Mouse (Mus musculus): ENCODE results near the gene Arhgap10. TPM values are rescaled to one million over a fixed set of nuclear protein-coding genes. Genes with fewer than 3 reads are reported as not detected.

Arhgap10 gene
- 0.84 and 1.1 TPM in 2 replicates for total RNA-seq (2015; ENCODE audit: low replicate concordance)
- 3.5 and 3.9 TPM in 2 replicates for total RNA-seq (2017; ENCODE audit: low replicate concordance)

GRCm38 (mm10) chr8:77517301-77518200, at the start of gene Arhgap10:
Gene Arhgap10, minus strand, starts transcription at chr8:77517953.
- ATAC-seq (replicated peaks; ENCODE audit: low FRiP score, poor library complexity, severe bottlenecking), result peak; percentile 61

DNA sequence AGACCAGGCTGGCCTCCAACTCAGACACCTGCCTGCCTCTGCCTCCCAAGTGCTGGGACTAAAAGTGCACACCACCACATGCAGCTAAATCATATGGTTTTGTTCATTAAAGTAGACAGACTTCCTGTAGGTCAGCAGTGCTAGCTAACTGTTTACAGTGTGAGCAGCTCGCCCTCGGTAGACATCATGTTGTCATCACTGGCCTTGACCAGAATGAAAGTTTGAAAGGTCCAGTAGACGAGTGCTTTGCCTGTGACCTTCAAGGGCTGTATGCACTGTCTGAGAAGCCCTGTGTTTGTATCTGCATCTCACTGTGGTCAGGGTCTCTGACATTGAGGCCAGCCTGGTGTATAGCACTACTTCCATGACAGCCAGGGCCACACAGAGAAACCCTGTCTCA, 43.7 kb upstream of the Arhgap10 start:
- ATAC-seq (replicated peaks; ENCODE audit: low FRiP score, poor library complexity, severe bottlenecking), result no peak

GRCm38 (mm10) chr8:77552491-77552890, 34.7 kb upstream of the Arhgap10 start:
- no peak for ATAC-seq (replicated peaks; ENCODE audit: low FRiP score, poor library complexity, severe bottlenecking)

DNA sequence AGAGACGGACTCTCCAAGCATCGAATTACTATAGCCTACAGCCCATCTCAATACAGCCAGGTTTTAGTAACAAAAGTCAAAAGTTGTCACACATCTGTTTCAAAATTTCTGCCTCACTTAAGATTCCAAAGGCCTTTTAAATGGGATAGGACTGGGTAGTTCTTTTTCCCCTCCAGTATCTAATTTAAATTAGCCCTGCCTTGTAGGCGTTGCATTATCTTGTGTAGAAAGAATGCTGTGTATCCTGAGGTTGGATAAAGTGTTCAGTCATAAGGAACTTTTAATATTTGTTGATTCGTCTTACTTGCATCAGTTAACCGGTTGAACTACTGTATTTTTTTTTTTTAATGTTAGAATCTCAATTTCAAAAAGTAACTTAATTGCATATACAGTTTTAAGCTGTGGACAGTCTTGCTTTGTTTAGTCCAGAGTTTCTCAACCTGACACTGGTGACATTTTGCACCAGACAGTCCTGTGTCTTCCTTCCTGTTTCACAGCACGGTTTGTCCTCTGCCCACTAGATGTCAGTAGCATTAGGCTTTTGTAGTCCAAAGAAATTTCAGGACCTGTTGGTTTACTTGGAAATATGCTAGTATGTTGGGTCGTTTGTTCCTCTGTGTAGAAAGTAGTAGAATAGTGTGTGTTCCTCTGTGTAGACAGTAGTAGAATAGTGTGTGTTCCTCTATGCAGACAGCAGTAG, 32.3 kb upstream of the Arhgap10 start:
- peak; percentile 69 for ATAC-seq (replicated peaks; ENCODE audit: low FRiP score, poor library complexity, severe bottlenecking)

- peak; percentile 96 for ATAC-seq (replicated peaks; ENCODE audit: low FRiP score, poor library complexity, severe bottlenecking)
These were observed 31.5 kb upstream of the Arhgap10 start, which contains the start of gene Prmt9 for GRCm38 (mm10) chr8:77549121-77549706. Gene Prmt9, plus strand, starts transcription at chr8:77549397.

DNA sequence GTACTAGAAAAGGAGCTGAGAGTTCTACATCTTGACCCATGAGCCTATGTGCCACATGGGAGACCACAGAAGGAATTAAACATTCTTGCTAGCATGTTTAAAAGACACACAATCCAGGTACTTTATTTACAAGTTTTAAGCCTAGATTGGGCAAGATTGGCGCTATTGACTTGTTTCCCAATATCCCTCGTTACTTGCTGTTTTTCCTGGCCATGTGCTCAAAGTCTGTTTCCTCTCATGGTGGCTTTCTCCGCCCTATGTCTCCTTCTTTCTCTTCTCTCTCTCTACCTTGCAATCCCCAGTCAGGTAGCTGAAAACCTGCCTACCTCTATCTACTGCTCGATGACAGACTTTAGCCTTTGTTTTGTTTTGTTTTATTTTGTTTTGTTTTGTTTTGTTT, 27.9 kb upstream of the Arhgap10 start:
- no peak for ATAC-seq (replicated peaks; ENCODE audit: low FRiP score, poor library complexity, severe bottlenecking)

DNA sequence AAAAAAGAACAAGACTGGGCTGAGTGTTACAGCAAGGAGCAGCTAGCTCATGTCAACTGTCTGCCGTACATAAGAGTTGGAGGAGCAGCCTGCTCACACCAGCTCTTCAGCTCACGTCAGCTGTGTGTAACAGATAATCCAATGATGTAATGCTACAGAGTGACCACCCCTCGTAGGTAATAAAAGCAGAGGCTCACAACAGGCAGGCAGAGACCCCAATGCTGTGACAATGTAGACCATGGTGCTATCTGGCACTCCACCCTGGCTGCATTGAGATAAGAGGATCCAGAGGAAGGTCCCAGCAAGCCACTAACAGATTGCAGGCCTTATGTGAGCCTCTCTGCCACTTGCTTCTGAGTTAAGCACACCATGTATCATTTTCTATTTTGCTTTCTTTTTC, 26.7 kb upstream of the Arhgap10 start:
- ATAC-seq (replicated peaks; ENCODE audit: low FRiP score, poor library complexity, severe bottlenecking), result no peak

GRCm38 (mm10) chr8:77543152-77543777, 25.5 kb upstream of the Arhgap10 start:
- ATAC-seq (replicated peaks; ENCODE audit: low FRiP score, poor library complexity, severe bottlenecking), result no peak

DNA sequence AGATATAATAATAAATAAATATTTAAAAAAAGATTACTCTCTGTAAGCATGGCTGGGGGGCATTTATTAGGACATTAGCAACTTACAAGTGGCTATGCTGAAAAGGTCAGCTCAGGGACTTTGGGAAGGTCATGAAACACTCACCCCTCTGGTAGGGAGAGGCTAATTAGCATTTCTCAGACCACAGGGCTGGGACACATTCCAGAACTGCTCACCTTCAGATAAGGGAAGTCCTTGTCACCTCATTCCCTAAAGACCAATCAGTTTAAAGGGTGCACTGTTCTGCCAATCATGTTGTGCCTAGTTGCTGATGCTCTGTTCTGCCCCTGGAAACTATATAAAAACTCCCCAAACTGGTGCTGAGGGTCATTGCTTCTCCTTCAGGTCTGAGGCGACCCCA, 20.5 kb upstream of the Arhgap10 start:
- no peak for ATAC-seq (replicated peaks; ENCODE audit: low FRiP score, poor library complexity, severe bottlenecking)

- ATAC-seq (replicated peaks; ENCODE audit: low FRiP score, poor library complexity, severe bottlenecking), result no peak
These were observed 19.1 kb upstream of the Arhgap10 start for GRCm38 (mm10) chr8:77536821-77537220.

GRCm38 (mm10) chr8:77535026-77535595, 17.4 kb upstream of the Arhgap10 start:
- peak; percentile 42; the same call in 1 of the 2 replicates for ATAC-seq (replicated peaks; ENCODE audit: low FRiP score, poor library complexity, severe bottlenecking)

GRCm38 (mm10) chr8:77534358-77534992, 16.7 kb upstream of the Arhgap10 start:
- ATAC-seq (replicated peaks; ENCODE audit: low FRiP score, poor library complexity, severe bottlenecking), result no peak

DNA sequence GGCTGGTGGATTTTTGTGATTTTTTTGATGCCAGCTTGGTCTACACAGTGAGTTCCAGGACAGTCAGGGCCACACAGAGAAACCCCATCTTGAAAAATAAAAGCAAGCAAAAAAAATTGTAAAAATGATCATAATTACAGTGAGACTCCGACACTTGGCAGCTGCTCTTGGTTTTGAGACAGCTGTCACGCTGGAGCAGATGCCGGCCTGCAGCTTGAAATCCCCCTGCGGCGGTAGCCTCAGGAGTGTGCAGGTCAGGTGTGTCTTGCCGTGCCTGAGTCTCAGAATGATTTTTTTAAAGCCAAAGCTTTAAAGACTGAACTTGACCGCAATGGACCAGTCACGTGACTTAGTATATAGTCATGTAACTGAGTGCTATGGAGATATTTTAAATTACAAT, 8.4 kb upstream of the Arhgap10 start:
- ATAC-seq (replicated peaks; ENCODE audit: low FRiP score, poor library complexity, severe bottlenecking), result no peak

DNA sequence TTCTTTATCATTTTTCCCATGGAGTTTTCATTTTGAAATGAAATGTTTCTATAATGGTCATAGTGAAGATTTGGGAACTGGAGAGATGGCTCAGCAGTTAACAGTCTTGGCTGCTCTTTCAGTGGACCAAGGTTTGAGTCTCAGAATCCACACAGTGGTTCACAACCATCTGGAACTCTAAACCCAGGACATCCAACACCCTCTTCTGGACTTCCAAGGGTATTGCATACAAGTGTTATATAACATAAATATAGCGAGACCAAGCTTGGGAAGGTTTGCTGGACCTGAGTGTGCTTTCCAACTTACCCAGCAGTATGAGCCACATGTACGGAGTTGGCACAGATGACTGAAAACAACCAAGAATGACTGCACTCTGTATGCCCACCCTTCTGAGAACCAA, 7.2 kb upstream of the Arhgap10 start:
- no peak for ATAC-seq (replicated peaks; ENCODE audit: low FRiP score, poor library complexity, severe bottlenecking)

GRCm38 (mm10) chr8:77524018-77524615, 6.4 kb upstream of the Arhgap10 start:
- no peak for ATAC-seq (replicated peaks; ENCODE audit: low FRiP score, poor library complexity, severe bottlenecking)

- no peak for ATAC-seq (replicated peaks; ENCODE audit: low FRiP score, poor library complexity, severe bottlenecking)
These were observed 5.2 kb upstream of the Arhgap10 start for GRCm38 (mm10) chr8:77522984-77523383.

GRCm38 (mm10) chr8:77521028-77521785, 3.5 kb upstream of the Arhgap10 start:
- no peak for ATAC-seq (replicated peaks; ENCODE audit: low FRiP score, poor library complexity, severe bottlenecking)

DNA sequence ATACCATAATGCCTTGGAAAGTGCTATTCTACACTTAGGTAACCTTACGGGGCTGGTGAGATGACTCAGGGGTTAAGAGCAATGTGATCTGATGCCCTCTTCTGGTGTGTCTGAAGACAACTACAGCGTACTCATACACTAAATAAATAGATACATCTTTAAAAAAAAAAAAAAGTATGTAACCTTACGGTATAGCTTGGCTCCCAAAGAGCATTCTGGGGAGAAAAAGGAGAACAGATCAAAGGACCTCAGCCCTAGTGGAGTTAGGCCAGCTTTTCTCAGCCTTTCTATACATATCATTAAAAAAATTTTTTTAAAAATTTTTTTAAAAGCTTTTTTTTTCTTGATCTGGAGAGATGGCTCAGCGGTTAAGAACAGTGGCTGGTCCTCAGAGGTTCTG, 2.8 kb upstream of the Arhgap10 start:
- ATAC-seq (replicated peaks; ENCODE audit: low FRiP score, poor library complexity, severe bottlenecking), result no peak

Measured in erythroid progenitor cell, adult 5-6 weeks (primary cell).